In genomic region chr5:151076917-151077316, GRCm38 (mm10) we compare ENCODE assay signal across 32 mouse cellular contexts.
DNase-seq lines count a peak whose midpoint lies in the region; ATAC-seq and TF ChIP-seq lines count a peak whose summit lies in the region.
"Had no signal": no experiment of that assay in that cellular context is flagged by ENCODE, and none has a peak within 500 bp of the region (broad histone marks: within the 10 kb centered on the region; RNA-seq: fewer than 3 reads in every experiment).

No protein-coding gene starts in this region.

- H3K4me3 ChIP-seq in lung, postnatal 0 days (ENCODE audit: low read depth, low read length), result no peak overlapping the region
- no peak overlapping the region for H3K4me3 ChIP-seq in midbrain, embryonic 12.5 days
- H3K4me3 ChIP-seq in midbrain, embryonic 15.5 days, result no peak overlapping the region
- H3K4me3 ChIP-seq in brown adipose tissue, adult 24 weeks (ENCODE audit: insufficient read depth, low read depth, low read length), result no peak overlapping the region
- H3K4me3 ChIP-seq in intestine, embryonic 16.5 days (ENCODE audit: low read length), result no peak overlapping the region
- H3K4me3 ChIP-seq: embryonic facial prominence, embryonic 10.5 days; embryonic facial prominence, embryonic 13.5 days; erythroblast, embryonic 14.5 days; forebrain, embryonic 12.5 days; forebrain, embryonic 15.5 days; heart, embryonic 12.5 days; heart, embryonic 15.5 days had no signal

- TF ChIP-seq CTCF in lung, postnatal 0 days (IDR thresholded peaks at IDR 0.05), result no peak

- intact Hi-C loops in heart, postnatal 10 days (cut with DNase I), result no loop called here

- DNase-seq in heart, adult 11 months, result peak; percentile 81
- no peak for DNase-seq in heart, postnatal 10 days
- peak; percentile 48 for DNase-seq in lung, postnatal 0 days (ENCODE audit: low spot score)
- no peak for DNase-seq in lung, postnatal 4 days
- DNase-seq: adrenal gland, postnatal 10 days; adrenal gland, postnatal 36 days; B cell, adult 2 months; cerebellum, adult 11 months; cerebellum, adult 2 months; cerebellum, adult 9-11 months; cerebellum, postnatal 25 days; embryo, embryonic 11 days; gastrocnemius, postnatal 14 days; heart, adult 18-20 months; heart, postnatal 14 days; heart, postnatal 4 days had no signal

- H3K9me3 ChIP-seq in lung, postnatal 0 days (ENCODE audit: low read length), result no peaks in the 10 kb centered on the region
- peaks cover 3% of the 10 kb centered on the region; the same call in 1 of the 2 replicates for H3K9me3 ChIP-seq in midbrain, embryonic 12.5 days
- no peaks in the 10 kb centered on the region for H3K9me3 ChIP-seq in midbrain, embryonic 15.5 days
- 0 out of 2 replicates have a peak, but pooled peaks cover 3% of the 10 kb centered on the region for H3K9me3 ChIP-seq in intestine, embryonic 16.5 days (ENCODE audit: control insufficient read depth, low read length)
- H3K9me3 ChIP-seq: embryonic facial prominence, embryonic 10.5 days; embryonic facial prominence, embryonic 13.5 days; forebrain, embryonic 12.5 days; forebrain, embryonic 15.5 days; heart, embryonic 15.5 days had no signal

- 52% methylated on average over 3 of the region's 3 CpGs for WGBS in lung, postnatal 0 days
- WGBS in midbrain, embryonic 12.5 days, result 68% methylated on average over 3 of the region's 3 CpGs
- WGBS in midbrain, embryonic 15.5 days, result 62% methylated on average over 3 of the region's 3 CpGs
- 53% methylated on average over 3 of the region's 3 CpGs for WGBS in intestine, embryonic 16.5 days

- no peaks in the 10 kb centered on the region for H3K36me3 ChIP-seq in lung, postnatal 0 days (ENCODE audit: insufficient read depth, low read length)
- no peaks in the 10 kb centered on the region for H3K36me3 ChIP-seq in midbrain, embryonic 12.5 days
- H3K36me3 ChIP-seq in midbrain, embryonic 15.5 days (replicated peaks), result no peaks in the 10 kb centered on the region
- 0 out of 2 replicates have a peak, but pooled peaks cover 3% of the 10 kb centered on the region for H3K36me3 ChIP-seq in intestine, embryonic 16.5 days (ENCODE audit: control insufficient read depth, insufficient read depth, low read length)
- H3K36me3 ChIP-seq: embryonic facial prominence, embryonic 10.5 days; embryonic facial prominence, embryonic 13.5 days; forebrain, embryonic 12.5 days; forebrain, embryonic 15.5 days; G1E; heart, embryonic 12.5 days; heart, embryonic 15.5 days had no signal

- peak; percentile 50; the same call in 1 of the 2 replicates for ATAC-seq in lung, postnatal 0 days
- ATAC-seq in midbrain, embryonic 12.5 days (ENCODE audit: low FRiP score, low read depth), result no peak
- no peak for ATAC-seq in midbrain, embryonic 15.5 days (replicated peaks)
- ATAC-seq in intestine, embryonic 16.5 days, result no peak
- ATAC-seq: forebrain, embryonic 15.5 days; hindbrain, postnatal 0 days; Patski had no signal

- no peak overlapping the region for H3K27ac ChIP-seq in lung, postnatal 0 days (ENCODE audit: low read length)
- H3K27ac ChIP-seq in midbrain, embryonic 12.5 days (replicated peaks), result 0 out of 2 replicates have a peak overlapping the region, but pooled peaks have one; percentile 12
- no peak overlapping the region for H3K27ac ChIP-seq in midbrain, embryonic 15.5 days
- H3K27ac ChIP-seq in brown adipose tissue, adult 24 weeks (replicated peaks; ENCODE audit: low read depth, low read length), result peak overlapping the region; percentile 3; the same call in 1 of the 2 replicates
- no peak overlapping the region for H3K27ac ChIP-seq in intestine, embryonic 16.5 days (ENCODE audit: low read length)
- H3K27ac ChIP-seq: embryonic facial prominence, embryonic 10.5 days; embryonic facial prominence, embryonic 13.5 days; forebrain, embryonic 12.5 days; forebrain, embryonic 15.5 days; heart, embryonic 15.5 days; hindbrain, embryonic 14.5 days; hindbrain, postnatal 0 days had no signal

- peak; percentile 81 for TF ChIP-seq EP300 in lung, postnatal 0 days (IDR thresholded peaks at IDR 0.05)

- H3K4me1 ChIP-seq in lung, postnatal 0 days (ENCODE audit: insufficient read depth, low read depth, low read length), result no peaks in the 10 kb centered on the region
- H3K4me1 ChIP-seq in midbrain, embryonic 12.5 days, result no peaks in the 10 kb centered on the region
- H3K4me1 ChIP-seq in midbrain, embryonic 15.5 days, result no peaks in the 10 kb centered on the region
- no peaks in the 10 kb centered on the region; the same call in 1 of the 2 replicates for H3K4me1 ChIP-seq in brown adipose tissue, adult 24 weeks (ENCODE audit: control insufficient read depth, insufficient read depth, insufficient read length, low read length)
- H3K4me1 ChIP-seq in intestine, embryonic 16.5 days (ENCODE audit: control insufficient read depth, insufficient read depth, low read length), result no peaks in the 10 kb centered on the region
- H3K4me1 ChIP-seq: embryonic facial prominence, embryonic 13.5 days; forebrain, embryonic 12.5 days; forebrain, embryonic 15.5 days; heart, embryonic 15.5 days had no signal

- H3K27me3 ChIP-seq in lung, postnatal 0 days (replicated peaks; ENCODE audit: insufficient read depth, low read length), result no peaks in the 10 kb centered on the region
- no peaks in the 10 kb centered on the region for H3K27me3 ChIP-seq in midbrain, embryonic 12.5 days
- no peaks in the 10 kb centered on the region for H3K27me3 ChIP-seq in midbrain, embryonic 15.5 days (replicated peaks)
- no peaks in the 10 kb centered on the region for H3K27me3 ChIP-seq in intestine, embryonic 16.5 days (replicated peaks; ENCODE audit: control insufficient read depth, insufficient read depth, low read length)
- H3K27me3 ChIP-seq: CH12.LX; embryonic facial prominence, embryonic 13.5 days; forebrain, embryonic 12.5 days; forebrain, embryonic 15.5 days; heart, embryonic 12.5 days; heart, embryonic 15.5 days; Patski had no signal

- H3K9ac ChIP-seq in lung, postnatal 0 days (replicated peaks; ENCODE audit: low read depth), result no peak overlapping the region
- no peak overlapping the region for H3K9ac ChIP-seq in midbrain, embryonic 12.5 days (replicated peaks)
- no peak overlapping the region for H3K9ac ChIP-seq in midbrain, embryonic 15.5 days
- H3K9ac ChIP-seq in intestine, embryonic 16.5 days (ENCODE audit: low read depth, low read length), result no peak overlapping the region
- H3K9ac ChIP-seq: embryonic facial prominence, embryonic 13.5 days; forebrain, embryonic 12.5 days; forebrain, embryonic 15.5 days; heart, embryonic 12.5 days; heart, embryonic 15.5 days; hindbrain, embryonic 14.5 days had no signal

- no peak overlapping the region for H3K4me2 ChIP-seq in lung, postnatal 0 days (replicated peaks; ENCODE audit: low read depth, low read length)
- no peak overlapping the region for H3K4me2 ChIP-seq in midbrain, embryonic 12.5 days (replicated peaks)
- no peak overlapping the region for H3K4me2 ChIP-seq in midbrain, embryonic 15.5 days
- no peak overlapping the region for H3K4me2 ChIP-seq in intestine, embryonic 16.5 days (ENCODE audit: low read depth, low read length)
- H3K4me2 ChIP-seq: embryonic facial prominence, embryonic 13.5 days; forebrain, embryonic 12.5 days; forebrain, embryonic 15.5 days; heart, embryonic 12.5 days; heart, embryonic 15.5 days; hindbrain, embryonic 14.5 days had no signal

Comparison
In these comparisons a context has a peak if more than half of its experiments do, and no peak if none do; other contexts are left out.
1. DNase-seq: peak in heart, adult 11 months (single experiment) and lung, postnatal 0 days (single experiment); none in heart, postnatal 10 days (0 of 2) and lung, postnatal 4 days (0 of 2).
2. H3K27ac ChIP-seq: peak in midbrain, embryonic 12.5 days (single experiment) and brown adipose tissue, adult 24 weeks (single experiment); none in lung, postnatal 0 days (single experiment), midbrain, embryonic 15.5 days (single experiment) and intestine, embryonic 16.5 days (single experiment).